Mouse (Mus musculus): Measurements from ENCODE around the gene Ints14.
A peak's percentile ranks its signal among the peaks of the same experiment; 100 is the strongest.
"Not testable (repeated sequence)": the region's sequence is repeated elsewhere in the genome, so short reads cannot be mapped to it uniquely, and the experiment has no call there.

The Ints14 gene

DNA sequence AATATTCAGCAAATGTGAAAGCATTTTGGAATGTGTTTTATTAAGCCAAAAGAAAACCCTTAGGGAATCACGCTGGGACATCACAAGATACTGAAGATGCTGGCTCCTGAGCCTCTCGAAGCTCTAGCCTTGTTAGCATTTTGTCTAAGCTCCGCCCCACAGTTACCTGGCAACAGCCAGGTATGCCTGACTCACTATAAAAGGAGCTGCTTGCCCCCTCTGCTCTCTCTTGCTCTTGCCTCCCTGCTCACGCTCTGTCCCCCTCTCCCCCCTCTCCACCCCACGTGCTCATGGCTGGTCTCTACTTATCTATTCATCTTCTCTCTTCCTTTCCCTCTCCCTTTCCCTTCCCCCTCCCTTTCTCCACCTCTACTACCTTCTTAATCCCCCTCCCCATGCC, 8.7 kb upstream of the Ints14 start:
- DNase-seq (ENCODE audit: low read depth): no peak

DNA sequence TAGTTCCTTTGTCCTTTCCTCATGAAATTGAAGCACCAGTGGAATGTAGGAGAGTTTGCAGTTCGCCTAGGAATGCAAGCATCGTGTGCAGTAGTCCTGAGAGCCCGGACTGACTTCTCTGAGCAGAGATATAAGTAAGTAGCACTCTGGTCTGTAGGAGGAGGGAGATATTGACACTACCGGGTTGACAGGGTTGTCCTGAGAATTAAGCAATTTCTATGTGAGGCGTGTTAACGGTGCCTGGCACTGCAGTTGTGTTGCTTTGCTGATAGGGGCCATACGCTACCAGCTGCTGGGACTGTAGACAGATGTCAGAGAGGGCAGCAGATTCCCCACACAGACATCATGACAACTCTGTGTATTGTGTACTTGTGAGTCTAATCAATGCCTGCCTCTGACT, 7.5 kb upstream of the Ints14 start:
- no peak for DNase-seq (ENCODE audit: low read depth)

DNA sequence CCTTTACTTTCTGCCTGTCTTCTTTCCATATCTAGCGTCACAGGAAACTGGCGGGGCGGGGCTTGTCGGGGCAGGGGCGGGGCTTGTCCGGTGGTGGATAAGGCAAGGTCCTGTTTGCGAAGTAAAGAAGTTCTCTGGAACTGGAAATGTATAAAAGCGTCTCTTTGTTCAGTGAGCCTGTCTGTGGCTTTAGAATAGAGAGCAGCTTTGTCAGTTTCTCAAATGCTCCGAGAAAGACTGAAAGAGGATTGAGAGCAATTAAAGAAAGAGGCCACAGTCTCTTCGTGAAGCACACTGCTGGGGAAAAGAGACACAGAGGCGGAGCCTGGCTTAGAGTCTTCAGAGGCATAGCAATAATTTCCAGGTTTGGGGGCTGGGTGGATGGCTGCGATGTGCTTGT, 4.4 kb upstream of the Ints14 start:
- DNase-seq (ENCODE audit: low read depth): no peak

DNA sequence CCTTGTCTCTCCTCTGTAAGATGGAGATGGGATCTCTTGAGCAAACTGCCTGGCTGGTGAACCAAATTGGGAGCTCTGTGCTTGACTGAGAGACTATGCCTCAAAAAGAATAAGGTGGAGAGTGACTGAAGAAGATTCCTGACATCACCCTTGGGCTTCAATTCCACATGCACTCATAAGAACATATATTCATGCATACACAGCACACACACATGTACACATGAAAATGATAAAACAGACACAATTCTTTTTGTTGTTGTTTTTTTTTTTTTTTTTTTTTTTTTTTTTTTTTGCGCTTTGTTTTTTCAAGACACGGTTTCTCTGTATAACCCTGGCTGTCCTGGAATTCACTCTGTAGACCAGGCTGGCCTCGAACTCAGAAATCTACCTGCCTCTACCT, 3.4 kb upstream of the Ints14 start:
- DNase-seq (ENCODE audit: low read depth): no peak

DNA sequence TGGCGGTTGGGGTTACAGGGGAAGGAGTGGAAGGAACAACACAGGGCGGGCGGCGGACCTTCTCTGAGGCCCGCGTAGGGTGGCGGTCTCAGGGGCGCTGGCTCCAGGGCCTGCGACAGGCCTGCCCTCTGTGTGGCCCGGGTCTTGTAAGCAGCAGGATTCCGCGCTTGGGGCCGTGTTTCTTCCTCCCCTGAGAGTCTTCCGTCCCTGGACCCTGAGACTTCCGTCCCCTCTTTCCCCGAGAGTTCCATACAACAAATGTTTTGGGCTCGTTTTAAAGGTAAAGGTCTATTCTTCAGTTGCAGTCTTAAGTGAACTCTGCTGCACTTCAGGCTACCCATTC, 244 bp downstream of the Ints14 start:
- no peak for DNase-seq (ENCODE audit: low read depth)

DNA sequence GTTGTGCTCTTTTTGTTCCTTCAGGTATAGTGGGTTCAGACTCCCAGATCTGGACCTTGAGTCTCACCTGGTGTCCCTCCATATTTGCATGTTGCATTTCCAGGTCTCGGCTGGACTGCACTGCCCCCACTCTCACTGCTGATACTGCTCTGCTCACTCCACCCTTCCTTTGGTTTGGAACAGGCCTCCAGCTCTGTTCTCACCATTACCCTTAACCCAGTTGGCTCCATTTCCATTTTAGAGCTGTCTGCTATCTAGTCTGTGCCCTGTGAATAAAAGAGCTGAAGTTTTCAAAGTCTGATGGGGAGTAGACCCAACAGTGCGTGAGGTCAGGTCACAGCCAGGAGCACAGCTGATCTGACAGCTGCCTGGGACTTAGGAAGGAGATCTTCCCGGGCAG, 19.8 kb downstream of the Ints14 start:
- no peak for DNase-seq (ENCODE audit: low read depth)

DNA sequence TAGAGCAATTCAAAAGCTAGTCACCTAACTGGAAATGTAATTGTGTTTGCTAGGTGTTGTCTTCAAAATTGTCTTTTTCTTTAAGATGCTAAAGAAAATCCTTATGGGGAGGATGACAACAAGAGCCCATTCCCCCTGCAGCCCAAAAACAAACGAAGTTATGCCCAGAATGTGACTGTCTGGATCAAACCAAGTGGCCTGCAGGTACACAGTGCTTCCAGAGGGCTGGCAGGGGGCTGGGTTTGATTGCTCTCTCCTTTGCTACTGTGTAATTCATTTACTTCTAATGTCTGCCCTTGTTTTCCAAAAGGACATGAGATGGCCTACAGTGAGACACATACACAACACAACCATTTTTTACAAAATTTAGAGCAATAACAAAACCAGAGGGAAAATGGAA, 21.2 kb downstream of the Ints14 start:
- no peak for DNase-seq (ENCODE audit: low read depth)

DNA sequence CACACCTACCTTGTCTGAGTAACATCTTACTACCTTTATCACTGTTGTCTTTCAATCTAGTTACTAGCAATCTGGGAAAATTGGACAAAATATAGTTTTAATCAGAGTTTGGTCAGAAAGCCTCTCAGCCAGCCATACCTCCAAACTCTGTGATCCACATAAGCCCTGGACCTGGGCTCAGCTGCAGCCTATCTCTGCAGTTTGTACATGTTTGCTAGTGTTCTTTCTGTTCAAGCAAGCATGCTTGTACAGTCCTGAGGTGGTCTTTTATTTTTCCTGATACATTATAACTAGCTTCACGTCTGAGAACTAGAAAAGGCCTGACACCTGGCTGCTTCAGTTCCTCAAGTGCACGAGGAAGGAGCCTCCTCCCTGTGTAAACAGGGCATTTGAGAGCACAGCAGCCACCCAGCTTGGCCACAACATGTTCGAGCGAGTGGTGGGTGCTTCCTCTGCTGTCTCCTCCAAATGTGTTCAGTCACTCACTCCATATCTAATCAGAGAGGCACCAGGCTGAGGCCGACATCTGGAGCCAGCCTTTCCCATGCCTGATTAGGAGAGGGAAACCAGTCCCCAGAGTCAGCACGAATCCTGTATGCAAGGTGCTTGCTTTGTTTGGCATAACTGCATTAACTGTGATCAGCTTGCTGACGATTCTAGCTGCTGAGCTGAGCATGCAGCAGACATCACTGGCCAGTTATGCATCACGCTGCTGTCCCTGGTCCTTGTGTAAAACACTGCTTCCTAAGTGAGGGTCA, 24.5 kb downstream of the Ints14 start:
- peak; percentile 10 for DNase-seq (ENCODE audit: low read depth)

DNA sequence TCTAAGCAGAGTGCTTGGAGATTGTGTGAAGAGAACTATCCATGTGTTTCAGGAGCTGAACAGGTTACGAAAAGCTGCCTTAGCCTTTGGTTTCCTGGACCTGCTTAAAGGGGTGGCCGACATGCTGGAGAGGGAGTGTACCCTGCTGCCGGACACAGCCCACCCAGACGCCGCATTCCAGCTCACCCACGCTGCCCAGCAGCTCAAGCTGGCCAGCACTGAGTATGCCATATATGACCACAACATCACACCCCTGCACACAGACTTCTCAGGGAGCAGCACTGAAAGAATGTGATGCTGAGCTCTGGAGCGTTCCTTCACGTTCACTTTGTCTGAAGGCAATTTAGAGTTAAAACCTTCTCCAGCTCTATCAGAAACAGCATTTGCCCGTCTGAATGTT, 25.1 kb downstream of the Ints14 start:
- DNase-seq (ENCODE audit: low read depth): no peak

DNA sequence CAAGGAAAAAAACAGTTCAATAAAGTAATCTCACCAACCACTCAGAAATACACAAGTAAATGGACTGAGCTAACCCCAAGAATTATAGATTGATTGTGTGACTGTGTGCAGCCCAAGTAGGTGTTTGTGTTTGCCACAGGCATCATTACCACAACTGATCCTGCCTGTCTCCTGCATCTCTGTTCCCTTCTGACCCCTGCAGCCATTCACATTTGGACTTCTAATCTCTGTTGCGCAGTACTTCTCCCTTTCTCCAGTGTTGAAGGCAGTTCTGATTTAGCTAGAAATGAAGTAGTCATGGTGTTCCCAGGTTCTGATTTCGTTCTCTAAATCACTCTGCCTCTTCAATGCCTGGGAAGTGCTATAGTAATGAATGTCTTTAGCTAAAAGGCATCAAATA, 26.9 kb downstream of the Ints14 start:
- DNase-seq (ENCODE audit: low read depth): no peak

DNA sequence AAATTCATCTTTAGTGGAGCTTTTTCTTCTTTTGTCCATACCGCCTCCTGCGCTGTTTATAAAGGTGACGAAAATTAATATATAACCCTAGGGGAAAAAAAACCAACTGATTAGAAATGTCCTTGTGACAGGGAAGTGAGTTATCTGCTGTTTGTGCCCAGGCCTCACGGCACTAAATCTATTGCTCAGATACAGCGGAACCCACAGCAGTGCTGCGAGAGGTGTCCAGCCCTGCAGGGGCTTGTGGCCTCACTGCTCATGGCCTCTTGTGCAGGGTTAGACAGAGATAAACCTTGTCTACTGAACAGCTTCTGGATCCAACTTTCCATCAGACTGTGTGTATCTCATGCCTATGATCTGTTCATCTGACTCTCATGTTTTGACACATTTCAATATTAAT, 27.7 kb downstream of the Ints14 start:
- DNase-seq (ENCODE audit: low read depth): no peak

DNA sequence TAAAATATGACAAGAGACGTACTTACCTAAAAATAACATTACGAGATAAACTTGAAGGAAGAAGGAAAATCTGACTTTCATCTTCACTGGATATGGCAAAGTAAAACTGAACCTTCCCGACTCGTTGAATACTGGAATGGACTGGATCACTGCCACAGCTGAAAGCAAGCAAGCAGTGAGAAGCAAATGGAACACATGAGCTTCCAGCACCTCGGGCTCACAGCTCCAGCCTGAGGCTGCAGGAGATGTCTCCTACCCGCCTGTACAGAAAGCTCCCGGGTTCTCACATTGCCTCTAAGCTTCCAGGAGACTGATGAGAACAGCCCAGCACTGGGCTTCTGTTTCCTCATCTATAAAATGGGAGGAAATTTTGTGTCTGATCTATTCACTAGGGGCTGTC, 29.6 kb downstream of the Ints14 start:
- DNase-seq (ENCODE audit: low read depth): no peak

DNA sequence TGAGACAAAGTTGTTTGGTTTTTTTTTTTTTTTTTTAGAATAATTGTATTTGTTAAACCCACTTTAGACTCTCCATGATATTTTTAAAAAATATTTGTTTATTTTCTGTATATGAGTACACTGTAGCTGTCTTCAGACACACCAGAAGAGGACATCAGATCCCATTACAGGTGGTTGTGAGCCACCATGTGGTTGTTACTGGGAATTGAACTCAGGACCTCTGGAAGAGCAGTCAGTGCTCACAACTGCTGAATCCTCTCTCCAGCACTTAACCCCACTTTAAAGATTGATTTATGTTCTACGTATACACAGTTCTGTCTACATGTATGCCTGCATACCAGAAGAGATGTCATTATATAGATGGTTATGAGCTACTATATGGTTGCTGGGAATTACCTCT, 34.8 kb downstream of the Ints14 start:
- not testable (repeated sequence) for DNase-seq (ENCODE audit: low read depth)

DNA sequence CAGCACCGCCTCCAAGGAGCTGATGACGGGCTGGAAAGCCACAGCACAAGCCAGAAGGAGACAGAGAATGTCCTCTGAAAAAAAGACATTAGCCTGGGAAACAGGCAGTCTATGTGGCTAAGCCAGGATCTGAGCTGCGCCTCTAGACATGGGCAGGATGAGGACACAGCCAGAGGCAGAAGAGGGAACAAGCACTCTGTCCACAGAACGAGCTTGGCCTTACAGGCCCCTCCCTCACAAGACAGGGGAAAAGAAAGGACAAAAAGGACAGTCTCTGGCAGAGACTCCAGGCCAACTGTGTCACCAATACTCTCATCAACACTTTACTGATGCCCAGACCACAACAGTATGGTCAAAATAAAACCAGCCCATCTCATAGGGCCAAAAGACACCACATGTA, 40.8 kb downstream of the Ints14 start:
- no peak for DNase-seq (ENCODE audit: low read depth)

DNA sequence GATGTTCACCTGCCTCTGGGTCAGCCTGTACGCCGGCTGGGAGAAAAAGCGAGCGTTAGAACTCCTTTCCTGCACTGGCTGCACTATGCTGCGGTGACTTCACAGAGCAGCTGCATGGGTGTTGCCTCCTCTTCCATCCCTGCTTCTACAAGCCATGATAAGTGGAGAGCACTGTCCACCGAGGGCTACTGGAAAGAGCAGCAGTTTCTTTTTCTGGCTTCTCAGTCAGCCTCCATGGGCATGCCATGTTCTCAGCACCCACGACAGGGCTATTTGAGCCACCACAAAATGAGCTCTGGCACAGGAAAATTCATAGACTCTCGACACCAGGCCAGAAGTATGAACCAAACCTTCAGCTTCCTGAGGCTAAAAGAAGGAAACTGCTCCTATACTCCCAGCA, 45.0 kb downstream of the Ints14 start:
- no peak for DNase-seq (ENCODE audit: low read depth)

DNA sequence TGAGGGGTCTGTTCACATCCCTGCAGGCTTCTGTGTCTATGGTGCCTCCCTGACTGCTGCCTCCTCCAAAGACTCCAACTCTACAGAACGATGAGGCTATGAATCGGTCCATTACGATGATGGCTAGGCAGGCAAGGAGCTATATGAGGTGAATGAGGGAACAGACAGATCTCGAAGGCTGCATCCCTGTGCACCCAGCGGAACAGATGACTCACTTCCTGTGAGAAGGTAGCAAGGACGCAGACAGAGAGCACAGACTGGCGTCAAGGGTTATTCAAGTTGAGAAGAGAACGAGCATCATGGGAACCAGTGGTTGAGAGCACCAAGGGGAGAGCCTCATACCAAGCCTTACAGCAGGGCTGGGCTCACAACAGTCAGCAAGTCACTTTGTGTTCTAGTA, 49.9 kb downstream of the Ints14 start:
- no peak for DNase-seq (ENCODE audit: low read depth)

DNA sequence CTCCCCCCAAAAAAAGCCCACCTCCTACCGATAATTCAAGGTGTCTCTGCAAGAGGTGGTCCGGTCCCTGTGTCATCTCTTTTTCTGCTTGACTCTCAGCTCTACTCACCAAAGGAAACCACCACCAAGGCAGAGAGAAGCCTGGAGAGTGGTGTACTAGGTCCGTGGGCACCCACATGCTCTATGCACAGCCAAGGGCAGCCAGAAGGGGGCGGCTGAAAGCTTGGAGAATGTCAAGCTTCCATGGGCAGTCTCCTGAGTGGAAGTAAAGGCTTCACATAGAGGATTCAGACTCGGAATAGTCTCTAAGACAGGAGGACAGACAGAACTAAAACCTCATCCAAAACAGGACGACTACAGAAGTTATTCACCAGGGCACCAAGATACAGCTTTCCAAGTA, 50.6 kb downstream of the Ints14 start:
- DNase-seq (ENCODE audit: low read depth): no peak

DNA sequence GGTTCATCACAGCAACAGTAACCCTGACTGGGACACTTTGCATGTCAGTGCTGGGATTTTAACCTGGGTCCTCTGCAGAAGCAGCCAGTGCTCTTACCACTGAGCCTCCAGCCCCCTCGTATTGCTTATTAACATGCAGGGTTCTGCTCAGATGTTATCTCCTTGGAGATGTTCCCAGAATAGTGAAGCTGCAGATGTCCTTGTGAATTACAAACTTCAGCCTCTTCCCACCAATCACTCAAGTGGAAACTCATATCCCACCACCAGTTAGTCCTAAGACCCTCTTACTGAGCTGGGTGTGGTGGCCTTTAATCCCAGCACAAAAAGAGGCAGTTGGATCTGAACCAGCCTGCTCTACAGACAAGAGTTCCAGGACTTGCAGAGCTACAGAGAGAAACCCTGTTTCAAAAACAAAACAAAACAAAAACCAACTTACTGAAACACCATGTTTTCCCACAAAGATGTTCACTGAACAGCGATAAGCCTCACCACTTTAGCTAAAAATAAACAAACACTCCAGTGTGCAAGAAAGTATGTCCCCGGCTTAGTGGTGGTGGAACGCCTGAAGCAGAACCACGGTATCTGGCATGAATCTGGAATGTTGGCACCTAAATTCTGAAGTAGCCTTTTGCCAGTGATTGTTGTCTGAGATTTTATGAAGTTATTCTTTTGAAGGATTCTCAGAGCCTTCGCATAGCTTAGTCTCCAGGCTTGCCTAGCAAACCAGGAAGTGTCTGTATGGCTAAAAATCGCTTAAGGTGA, 54.9 kb downstream of the Ints14 start:
- no peak for DNase-seq (ENCODE audit: low read depth)

DNA sequence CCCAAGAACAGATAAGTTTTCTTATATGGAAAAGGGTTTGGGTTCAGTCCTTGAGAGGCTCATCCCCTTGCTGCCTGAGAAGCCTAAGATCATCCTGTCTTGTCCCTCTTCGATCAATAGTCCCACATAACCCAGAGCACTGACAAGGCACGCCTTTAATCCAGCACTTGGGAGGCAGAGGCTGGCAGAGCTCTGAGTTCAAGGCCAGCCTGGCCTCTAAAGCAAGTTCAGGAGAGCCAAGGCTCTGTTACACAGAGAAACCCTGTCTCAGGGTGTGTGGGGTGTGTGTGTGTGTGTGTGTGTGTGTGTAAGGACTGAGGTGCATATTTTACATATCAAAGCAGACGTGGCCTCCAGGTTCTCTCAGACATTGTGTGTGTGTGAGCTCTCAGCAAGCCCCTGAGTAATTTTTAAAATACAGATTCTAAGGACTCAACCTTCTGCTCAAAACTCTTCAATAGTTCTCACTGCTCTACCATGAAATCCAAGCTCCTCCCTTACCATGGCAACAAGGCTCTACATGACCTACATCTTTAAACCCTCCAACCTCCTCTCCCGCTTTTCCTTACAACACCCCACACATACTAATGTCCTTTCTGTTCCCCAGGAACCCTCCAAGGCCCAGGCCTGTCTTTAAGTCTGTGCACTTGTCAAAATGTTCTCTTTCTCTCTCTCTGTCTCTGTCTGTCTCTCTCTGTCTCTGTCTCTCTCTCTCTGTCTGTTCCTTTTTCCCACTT, 55.7 kb downstream of the Ints14 start:
- DNase-seq (ENCODE audit: low read depth): no peak

DNA sequence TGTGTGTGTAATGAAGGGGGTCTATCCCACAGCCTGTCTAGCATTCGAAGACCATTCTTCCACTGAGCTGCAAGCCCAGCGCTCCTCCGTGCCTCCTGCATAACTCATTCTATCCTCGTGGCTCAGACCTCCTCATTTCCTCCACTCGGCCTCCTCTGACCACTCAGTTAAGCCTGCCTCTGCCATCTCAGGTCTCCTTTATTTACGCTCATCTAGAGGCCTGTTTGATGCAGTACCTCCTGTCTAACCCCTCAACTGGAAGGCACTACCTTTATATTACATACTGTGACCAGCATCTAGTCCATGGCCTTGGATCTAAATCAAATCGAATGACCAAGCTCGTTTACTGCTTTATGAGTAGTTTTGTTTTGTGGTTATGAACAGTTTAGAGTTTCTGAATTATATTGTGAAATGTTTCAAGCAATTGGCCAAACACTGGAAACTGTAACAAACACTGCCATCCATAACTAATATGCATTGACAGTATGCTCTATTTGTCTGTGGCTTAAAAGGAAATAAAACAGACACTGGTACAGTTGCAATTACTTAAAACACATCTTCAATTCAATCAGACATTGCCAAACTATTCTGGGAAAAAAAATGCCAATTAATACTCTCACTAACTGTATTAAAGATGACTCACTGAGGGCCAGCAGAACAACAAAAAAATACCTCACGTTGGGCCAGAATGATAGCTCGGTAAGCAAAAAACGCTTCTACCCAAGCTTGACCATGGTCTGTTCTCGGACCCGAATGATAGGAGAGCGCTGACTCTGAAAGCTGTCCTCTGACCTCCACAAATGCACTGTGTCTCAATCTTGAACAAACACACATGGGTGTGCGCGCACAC, 56.5 kb downstream of the Ints14 start:
- no peak for DNase-seq (ENCODE audit: low read depth)

DNA sequence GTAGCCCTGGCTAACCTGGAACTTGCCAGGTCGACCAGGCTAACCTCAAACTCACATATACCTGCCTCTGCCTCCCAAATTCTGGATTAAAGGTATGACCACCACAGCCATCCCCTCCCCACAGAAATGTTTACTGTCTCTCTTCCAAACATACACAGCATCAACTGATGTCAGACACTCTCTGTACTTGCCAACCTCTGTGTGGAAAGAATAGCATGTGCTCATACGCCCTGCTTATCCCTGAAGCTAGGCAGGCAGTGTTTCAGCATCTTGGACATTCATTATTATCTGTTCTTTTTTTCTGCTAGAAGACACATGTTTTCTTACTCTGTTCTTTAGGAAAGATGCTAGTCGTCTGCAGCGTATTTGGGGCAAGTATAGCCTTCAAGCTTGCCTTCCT, 57.2 kb downstream of the Ints14 start:
- no peak for DNase-seq (ENCODE audit: low read depth)

DNA sequence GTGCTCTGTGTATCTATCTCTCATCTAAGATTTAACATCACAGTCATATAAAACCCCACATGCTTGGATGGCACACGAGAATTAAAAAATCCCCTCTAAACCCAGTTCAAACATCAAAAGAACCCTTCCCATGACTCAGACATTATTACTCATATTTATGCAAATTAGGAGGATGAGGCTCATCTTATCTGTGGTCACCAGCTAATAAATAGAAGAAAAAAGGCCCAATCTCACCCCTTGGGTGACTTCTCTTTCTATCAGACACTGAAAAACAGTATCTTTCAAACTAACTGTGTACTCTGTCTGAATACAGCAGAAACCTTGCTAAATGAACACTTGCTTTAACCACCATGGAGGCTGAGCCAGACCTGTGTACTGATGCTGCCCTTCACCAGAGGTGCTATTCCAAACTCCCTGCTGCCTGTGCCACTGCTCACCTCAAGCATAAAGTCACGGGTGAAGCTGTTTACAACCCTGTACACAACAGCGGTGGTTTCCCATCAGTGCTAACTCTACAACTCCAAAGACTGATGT, 58.0 kb downstream of the Ints14 start:
- no peak for DNase-seq (ENCODE audit: low read depth)

Data from c-Kit-positive CD71-negative TER-119-negative erythroid progenitor cells, embryonic 14.5 days (primary cell).